Mouse (Mus musculus) midbrain, embryonic 12.5 days (tissue): ENCODE data around the gene Fhdc1. TPM values are rescaled to one million over a fixed set of nuclear protein-coding genes. Genes with fewer than 3 reads are reported as not detected.
A peak's percentile ranks its signal among the peaks of the same experiment; 100 is the strongest.

Experiments
- ATAC-seq: fragments of 200-750 bp; cut with Nextera tagmentation; 2 replicates; pipeline ENCODE4 v1.8.0; 2017; ENCODE audit warnings: low read depth, moderate TSS enrichment, moderate library complexity; ENCODE audit not compliant: low FRiP score
- H3K27ac ChIP-seq: fragments of 300-500 bp; sonication (generic); replicated peaks from 2 replicates; pipeline ENCODE4 v1.5.1; 2016; ENCODE audit warnings: mild to moderate bottlenecking
- H3K27me3 ChIP-seq: fragments of 300-500 bp; sonication (generic); 2 replicates; pipeline ENCODE4 v1.6.1; 2016; ENCODE audit warnings: mild to moderate bottlenecking
- H3K36me3 ChIP-seq: fragments of 300-500 bp; sonication (generic); 2 replicates; pipeline ENCODE4 v1.6.1; 2016
- H3K4me1 ChIP-seq: fragments of 300-500 bp; sonication (generic); 2 replicates; pipeline ENCODE4 v1.6.1; 2016
- H3K4me2 ChIP-seq: fragments of 300-500 bp; sonication (generic); replicated peaks from 2 replicates; pipeline ENCODE4 v1.6.1; 2016; ENCODE audit warnings: mild to moderate bottlenecking, moderate library complexity
- H3K4me3 ChIP-seq: fragments of 300-500 bp; sonication (generic); 2 replicates; pipeline ENCODE4 v1.5.1; 2016; ENCODE audit warnings: mild to moderate bottlenecking
- H3K9ac ChIP-seq: fragments of 300-500 bp; sonication (generic); replicated peaks from 2 replicates; pipeline ENCODE4 v1.6.1; 2016; ENCODE audit warnings: mild to moderate bottlenecking, moderate library complexity
- H3K9me3 ChIP-seq: fragments of 300-500 bp; sonication (generic); 2 replicates; pipeline ENCODE4 v1.6.1; 2016; ENCODE audit warnings: mild to moderate bottlenecking
- WGBS: fragments of 180-500 bp; shearing (Covaris S2); methylation state at CpG from one replicate; pipeline ENCODE4 v1.1.7; 2016; 5-methylcytosine and 5-hydroxymethylcytosine counted together
- polyA plus RNA-seq: library from polyadenylated mRNA; unstranded; fragments of >200 nt; fragmentation: Nextera tagmentation; extraction: Ambion mirVana; gene quantifications from 2 replicates; pipeline ENCODE4 v1.2.1, GENCODE M21; 2016

The Fhdc1 gene
- polyA plus RNA-seq, 1 experiment from 2014 or later = 4.9 TPM

DNA sequence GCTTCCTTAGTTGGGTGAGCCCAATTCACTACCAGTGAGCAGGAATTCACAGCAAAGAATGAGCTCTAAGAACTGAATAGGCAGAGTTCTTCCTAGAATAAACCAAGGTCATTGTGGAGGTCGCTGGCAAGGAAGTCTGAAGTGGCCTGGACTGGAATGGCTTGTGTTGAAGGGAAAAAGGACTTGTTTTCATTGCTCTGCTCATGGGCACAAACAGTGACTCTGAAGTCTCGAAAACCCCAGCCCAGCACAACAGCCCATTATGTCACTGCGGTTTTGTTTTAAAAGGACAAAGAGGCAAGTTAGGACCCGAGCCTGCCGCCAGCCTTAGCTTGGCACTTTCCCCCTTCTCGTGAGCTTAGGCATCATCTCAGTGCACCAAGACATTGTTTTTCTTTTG is 8.5 kb upstream of the Fhdc1 start:
- WGBS = 50% methylated on average over 6 of the region's 6 CpGs
- no peaks in the 10 kb centered on the region for H3K9me3 ChIP-seq
- no peak overlapping the region for H3K27ac ChIP-seq
- peaks cover 3% of the 10 kb centered on the region; the same call in 1 of the 2 replicates for H3K4me1 ChIP-seq
- H3K27me3 ChIP-seq = no peaks in the 10 kb centered on the region; the same call in 1 of the 2 replicates
- peaks cover 3% of the 10 kb centered on the region; the same call in 1 of the 2 replicates for H3K36me3 ChIP-seq
- no peak overlapping the region for H3K9ac ChIP-seq
- H3K4me2 ChIP-seq = no peak overlapping the region
- ATAC-seq = no peak
- no peak overlapping the region for H3K4me3 ChIP-seq

DNA sequence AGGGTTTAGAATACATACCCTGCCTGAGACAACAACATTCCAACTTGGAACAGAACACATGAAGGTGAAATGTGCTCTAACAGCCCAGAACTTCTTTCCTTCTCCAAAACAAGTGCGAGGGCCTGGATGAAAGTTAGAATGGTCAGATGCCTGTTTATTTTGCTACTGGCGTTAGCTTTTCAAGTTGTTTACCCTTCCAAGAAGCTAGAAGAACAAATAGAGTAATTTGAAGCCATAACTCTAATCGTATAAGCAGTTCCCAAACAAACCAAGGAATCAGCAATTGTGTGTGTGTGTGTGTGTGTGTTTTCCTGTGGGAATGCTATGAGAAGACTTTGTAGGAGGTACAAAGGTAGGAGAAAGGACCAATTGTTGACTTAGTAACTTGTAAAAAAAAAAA is 4.7 kb upstream of the Fhdc1 start:
- Histone ChIP-seq H3K4me3 (no peak overlapping the region), H3K27me3 (peaks cover 27% of the 10 kb centered on the region), H3K4me1 (peaks cover 9% of the 10 kb centered on the region; the same call in 1 of the 2 replicates), H3K36me3 (no peaks in the 10 kb centered on the region), H3K9ac (no peak overlapping the region), H3K4me2 (no peak overlapping the region), H3K27ac (no peak overlapping the region), H3K9me3 (no peaks in the 10 kb centered on the region)
- 82% methylated on average over 3 of the region's 3 CpGs for WGBS
- no peak for ATAC-seq

GRCm38 (mm10) chr3:84484333-84484732 is 4.1 kb upstream of the Fhdc1 start:
- no peak overlapping the region for H3K4me3 ChIP-seq
- no peaks in the 10 kb centered on the region for H3K9me3 ChIP-seq
- peaks cover 32% of the 10 kb centered on the region for H3K27me3 ChIP-seq
- WGBS = 77% methylated on average over 4 of the region's 4 CpGs
- no peak overlapping the region for H3K9ac ChIP-seq
- H3K4me1 ChIP-seq = peaks cover 12% of the 10 kb centered on the region
- no peak for ATAC-seq
- H3K27ac ChIP-seq = no peak overlapping the region
- H3K4me2 ChIP-seq = no peak overlapping the region
- H3K36me3 ChIP-seq = no peaks in the 10 kb centered on the region

DNA sequence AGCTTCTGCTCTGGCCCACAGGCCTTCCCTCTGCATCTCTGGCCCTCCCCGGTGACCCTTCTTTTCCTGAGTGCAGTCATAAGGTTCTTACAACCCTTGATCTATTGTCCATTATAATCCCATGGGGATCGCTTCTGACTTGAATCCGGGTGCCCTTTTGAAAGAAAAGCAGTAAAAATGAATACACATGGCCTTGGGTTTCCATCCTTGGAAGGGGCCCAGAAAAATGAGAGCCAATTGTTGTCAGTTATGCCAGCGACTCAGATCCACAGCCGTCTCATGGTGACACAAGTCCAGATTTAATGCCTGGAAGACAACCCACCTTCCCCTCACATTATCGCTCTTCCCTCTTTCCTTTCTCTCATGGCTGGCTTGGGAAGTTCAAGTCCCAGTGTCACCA is 1.9 kb upstream of the Fhdc1 start:
- Histone ChIP-seq H3K4me3 (no peak overlapping the region), H3K27me3 (peaks cover 54% of the 10 kb centered on the region), H3K27ac (no peak overlapping the region), H3K9ac (no peak overlapping the region), H3K9me3 (no peaks in the 10 kb centered on the region), H3K36me3 (no peaks in the 10 kb centered on the region), H3K4me2 (no peak overlapping the region), H3K4me1 (peaks cover 24% of the 10 kb centered on the region)
- ATAC-seq = no peak
- WGBS = 45% methylated on average over 6 of the region's 6 CpGs

DNA sequence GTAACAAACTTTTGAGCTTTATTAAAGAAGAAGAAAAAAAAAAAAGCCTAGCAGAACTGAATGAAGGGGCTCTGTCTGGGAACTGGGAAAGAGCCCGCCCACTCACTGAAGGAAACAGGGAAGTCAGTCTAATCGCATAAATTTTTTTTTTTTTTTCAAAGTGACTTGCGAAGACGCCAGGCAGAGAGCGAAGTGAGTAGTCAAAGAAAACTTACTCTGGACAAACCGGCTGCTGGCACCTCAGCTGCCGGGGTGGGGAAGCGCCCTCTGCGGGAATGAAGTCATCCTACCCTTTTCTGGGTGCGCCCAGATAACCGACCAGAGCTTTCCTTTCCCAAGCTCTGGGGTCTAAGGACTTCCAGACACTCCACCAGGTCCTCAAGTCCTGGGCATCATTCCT is 875 bp upstream of the Fhdc1 start:
- peak overlapping the region; percentile 67 for H3K4me3 ChIP-seq
- H3K9me3 ChIP-seq = no peaks in the 10 kb centered on the region
- no peak overlapping the region for H3K27ac ChIP-seq
- no peak for ATAC-seq
- peaks cover 24% of the 10 kb centered on the region for H3K4me1 ChIP-seq
- H3K27me3 ChIP-seq = peaks cover 65% of the 10 kb centered on the region
- peak overlapping the region; percentile 99 for H3K4me2 ChIP-seq
- no peaks in the 10 kb centered on the region for H3K36me3 ChIP-seq
- no peak overlapping the region for H3K9ac ChIP-seq
- WGBS = 3% methylated on average over 11 of the region's 11 CpGs

DNA sequence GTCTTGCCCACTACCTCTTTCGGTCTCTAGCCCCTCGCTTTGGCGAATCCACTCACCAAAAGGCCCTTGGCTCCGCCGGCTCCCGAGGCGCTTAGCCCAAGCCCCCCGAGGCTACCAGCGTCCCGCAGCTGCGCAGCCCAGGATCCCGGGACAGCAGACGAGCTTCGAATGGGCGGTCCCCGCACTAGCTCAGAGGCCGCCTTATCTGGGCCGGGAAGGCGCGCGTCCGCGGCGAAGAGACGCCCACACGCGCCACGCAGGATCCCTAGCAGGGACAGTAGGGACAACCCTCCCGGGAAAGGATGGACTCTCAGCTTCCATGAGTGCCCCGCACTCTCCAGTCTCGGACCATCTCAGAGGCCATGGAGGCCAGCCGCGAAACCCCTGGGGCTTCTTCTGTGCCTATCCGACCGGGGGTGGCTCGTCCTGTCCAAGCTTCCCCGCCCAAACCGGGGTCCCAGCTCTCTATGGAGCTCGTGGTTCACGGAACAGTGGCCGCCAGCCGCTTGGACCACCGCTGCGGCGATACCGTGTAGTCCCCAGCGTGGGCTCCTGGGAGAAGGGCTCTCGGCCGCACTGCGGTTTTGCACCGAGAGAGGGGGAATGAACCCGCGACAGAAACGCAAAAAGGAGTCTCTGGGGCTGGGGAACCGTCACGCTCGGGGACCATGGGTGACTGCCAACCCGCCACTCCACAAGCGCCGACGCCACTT is 780 bp downstream of the Fhdc1 start:
- peak overlapping the region; percentile 67 for H3K4me3 ChIP-seq
- peaks cover 24% of the 10 kb centered on the region for H3K4me1 ChIP-seq
- H3K9ac ChIP-seq = peak overlapping the region; percentile 71
- peak overlapping the region; percentile 99 for H3K4me2 ChIP-seq
- peak; percentile 62 for ATAC-seq
- no peaks in the 10 kb centered on the region for H3K9me3 ChIP-seq
- peaks cover 72% of the 10 kb centered on the region for H3K27me3 ChIP-seq
- under 1% methylated on average over 61 of the region's 61 CpGs for WGBS
- no peak overlapping the region for H3K27ac ChIP-seq
- H3K36me3 ChIP-seq = no peaks in the 10 kb centered on the region

DNA sequence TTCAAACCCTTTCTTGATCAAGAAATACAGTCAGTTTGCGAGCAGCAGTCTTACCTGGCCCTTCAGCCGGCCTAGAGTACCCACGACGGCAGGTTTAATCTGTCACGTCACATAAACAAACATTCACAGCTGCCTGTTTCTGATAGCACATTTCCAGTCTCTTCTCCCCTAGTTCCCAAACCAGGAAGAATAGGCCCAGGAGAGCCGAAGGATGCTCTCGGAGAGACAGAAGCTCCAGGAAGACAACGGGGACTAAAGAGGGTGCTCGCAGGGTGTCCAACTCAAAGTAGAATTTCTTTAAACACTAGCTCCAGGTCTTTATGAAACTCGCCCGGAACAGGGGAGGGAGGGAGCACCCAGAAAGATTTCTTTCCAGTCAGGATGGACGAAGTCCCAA is 1.3 kb downstream of the Fhdc1 start:
- Histone ChIP-seq H3K36me3 (no peaks in the 10 kb centered on the region), H3K9ac (peak overlapping the region; percentile 71), H3K4me3 (peak overlapping the region; percentile 67), H3K4me2 (peak overlapping the region; percentile 99), H3K4me1 (peaks cover 24% of the 10 kb centered on the region), H3K27ac (no peak overlapping the region), H3K27me3 (peaks cover 76% of the 10 kb centered on the region), H3K9me3 (no peaks in the 10 kb centered on the region)
- 1% methylated on average over 12 of the region's 12 CpGs for WGBS
- no peak for ATAC-seq

GRCm38 (mm10) chr3:84478195-84478594 is 2.0 kb downstream of the Fhdc1 start:
- H3K4me3 ChIP-seq = peak overlapping the region; percentile 67; the same call in 1 of the 2 replicates
- ATAC-seq = no peak
- no peak overlapping the region for H3K27ac ChIP-seq
- no peaks in the 10 kb centered on the region for H3K36me3 ChIP-seq
- peak overlapping the region; percentile 99 for H3K4me2 ChIP-seq
- H3K9me3 ChIP-seq = no peaks in the 10 kb centered on the region
- peaks cover 24% of the 10 kb centered on the region for H3K4me1 ChIP-seq
- H3K27me3 ChIP-seq = peaks cover 76% of the 10 kb centered on the region
- H3K9ac ChIP-seq = no peak overlapping the region
- 7% methylated on average over 7 of the region's 7 CpGs for WGBS

DNA sequence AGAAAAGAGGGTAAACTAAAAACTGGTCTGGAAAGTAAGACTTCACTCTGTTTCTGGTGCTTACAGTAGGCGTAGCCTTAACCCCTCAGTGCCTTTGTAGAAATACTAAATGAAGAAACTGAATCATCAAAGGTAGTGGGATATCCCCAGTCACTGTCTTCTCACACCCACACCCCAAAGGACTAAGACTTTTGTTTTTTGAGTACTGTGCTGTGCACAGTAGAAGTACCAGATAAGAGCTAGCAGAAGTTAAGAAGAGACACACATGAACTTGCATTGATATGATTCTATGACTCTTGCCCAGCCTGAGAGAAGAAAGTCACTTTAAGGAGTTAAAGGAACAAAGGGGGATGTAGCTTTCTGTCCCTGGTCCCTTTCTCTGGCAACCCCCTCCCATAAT is 2.7 kb downstream of the Fhdc1 start:
- 89% methylated on average over 1 of the region's 1 CpGs for WGBS
- Histone ChIP-seq H3K9me3 (no peaks in the 10 kb centered on the region), H3K36me3 (no peaks in the 10 kb centered on the region), H3K27ac (no peak overlapping the region), H3K4me1 (peaks cover 30% of the 10 kb centered on the region), H3K4me3 (no peak overlapping the region), H3K4me2 (no peak overlapping the region), H3K9ac (no peak overlapping the region), H3K27me3 (peaks cover 74% of the 10 kb centered on the region)
- ATAC-seq = no peak

- no peak overlapping the region for H3K4me3 ChIP-seq
- no peak overlapping the region for H3K4me2 ChIP-seq
- WGBS = 92% methylated on average over 12 of the region's 12 CpGs
- H3K27me3 ChIP-seq = peaks cover 52% of the 10 kb centered on the region
- no peak for ATAC-seq
- H3K36me3 ChIP-seq = no peaks in the 10 kb centered on the region
- H3K27ac ChIP-seq = no peak overlapping the region
- peaks cover 25% of the 10 kb centered on the region for H3K4me1 ChIP-seq
- H3K9ac ChIP-seq = no peak overlapping the region
- no peaks in the 10 kb centered on the region for H3K9me3 ChIP-seq
Observed at GRCm38 (mm10) chr3:84474981-84475775, 5.1 kb downstream of the Fhdc1 start.

- no peak overlapping the region for H3K27ac ChIP-seq
- no peak for ATAC-seq
- no peak overlapping the region for H3K4me3 ChIP-seq
- no peaks in the 10 kb centered on the region for H3K9me3 ChIP-seq
- no peak overlapping the region for H3K9ac ChIP-seq
- 89% methylated on average over 6 of the region's 6 CpGs for WGBS
- H3K36me3 ChIP-seq = no peaks in the 10 kb centered on the region
- H3K4me2 ChIP-seq = no peak overlapping the region
- H3K4me1 ChIP-seq = peaks cover 22% of the 10 kb centered on the region
- peaks cover 45% of the 10 kb centered on the region for H3K27me3 ChIP-seq
Observed at GRCm38 (mm10) chr3:84474398-84474797, 5.8 kb downstream of the Fhdc1 start.

DNA sequence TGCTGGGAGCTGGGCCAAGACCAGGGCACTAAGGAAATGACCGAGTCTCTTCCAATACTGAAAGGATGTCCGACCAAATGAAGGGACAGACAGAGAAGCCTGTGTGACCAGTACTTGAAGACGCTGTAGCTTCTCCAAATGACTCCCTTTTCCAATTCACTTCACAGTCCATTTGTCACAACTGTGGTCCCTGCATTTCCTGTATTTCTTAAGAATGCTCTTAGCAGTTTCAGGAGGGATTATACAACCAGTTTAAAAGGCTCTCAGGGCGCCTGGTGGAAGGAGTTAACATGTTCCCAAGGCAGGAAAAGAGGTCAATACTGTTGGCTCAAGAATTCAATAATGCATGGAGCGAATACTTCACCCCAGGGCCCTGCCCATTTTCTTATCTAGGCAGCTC is 7.3 kb downstream of the Fhdc1 start:
- Histone ChIP-seq H3K9me3 (no peaks in the 10 kb centered on the region), H3K4me2 (no peak overlapping the region), H3K27ac (no peak overlapping the region), H3K4me1 (peaks cover 8% of the 10 kb centered on the region), H3K4me3 (no peak overlapping the region), H3K36me3 (no peaks in the 10 kb centered on the region), H3K9ac (no peak overlapping the region), H3K27me3 (peaks cover 30% of the 10 kb centered on the region)
- WGBS = 73% methylated on average over 5 of the region's 5 CpGs
- no peak for ATAC-seq
